Mouse (Mus musculus): ENCODE results near the gene Ccdc155. TPM values are rescaled to one million over a fixed set of nuclear protein-coding genes. Genes with fewer than 3 reads are reported as not detected.

Gene Ccdc155
- polyA plus RNA-seq, 1 experiment from 2014 or later = 0.53 TPM

- peak overlapping the region; percentile 62; the same call in 1 of the 2 replicates for H3K27ac ChIP-seq
- H3K9me3 ChIP-seq = no peaks in the 10 kb centered on the region
- H3K27me3 ChIP-seq = no peaks in the 10 kb centered on the region
- no peak for ATAC-seq (ENCODE audit: insufficient number of reproducible peaks, insufficient read depth, low FRiP score, low TSS enrichment, low read depth)
- no peak overlapping the region for H3K4me3 ChIP-seq
- 0 out of 2 replicates have a peak overlapping the region, but pooled peaks have one; percentile 27 for H3K9ac ChIP-seq
- 39% methylated on average over 11 of the region's 11 CpGs for WGBS
- peaks cover 24% of the 10 kb centered on the region for H3K36me3 ChIP-seq
- H3K4me1 ChIP-seq = peaks cover 29% of the 10 kb centered on the region
- no peak overlapping the region for H3K4me2 ChIP-seq
These were observed 53.4 kb downstream of the Ccdc155 start for GRCm38 (mm10) chr7:45151303-45151702.

DNA sequence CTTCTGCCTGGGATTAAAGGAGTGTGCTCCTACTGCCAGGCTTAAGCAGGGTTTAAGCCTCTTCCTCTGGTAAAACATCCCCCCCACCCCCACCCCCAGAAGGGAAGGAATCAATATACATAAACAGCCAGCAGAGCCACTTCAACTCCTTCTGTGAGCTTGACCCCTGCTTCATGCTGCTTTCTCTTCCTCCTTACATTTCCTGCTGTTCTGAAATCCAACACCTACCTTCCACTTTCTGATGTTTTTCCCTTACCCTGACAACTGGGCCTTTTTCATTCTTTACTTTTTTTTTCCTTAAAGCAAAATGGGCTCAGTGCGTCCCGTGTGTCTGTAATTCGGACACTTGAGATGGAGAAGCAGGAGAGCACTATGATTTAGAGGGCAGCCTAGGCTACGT lies 54.4 kb downstream of the Ccdc155 start:
- Histone ChIP-seq H3K9ac (0 out of 2 replicates have a peak overlapping the region, but pooled peaks have one; percentile 27), H3K36me3 (peaks cover 34% of the 10 kb centered on the region), H3K9me3 (no peaks in the 10 kb centered on the region), H3K4me1 (peaks cover 25% of the 10 kb centered on the region), H3K4me2 (no peak overlapping the region), H3K27me3 (no peaks in the 10 kb centered on the region), H3K4me3 (no peak overlapping the region), H3K27ac (peak overlapping the region; percentile 62; the same call in 1 of the 2 replicates)
- 35% methylated on average over 4 of the region's 4 CpGs for WGBS
- ATAC-seq (ENCODE audit: insufficient number of reproducible peaks, insufficient read depth, low FRiP score, low TSS enrichment, low read depth) = no peak

DNA sequence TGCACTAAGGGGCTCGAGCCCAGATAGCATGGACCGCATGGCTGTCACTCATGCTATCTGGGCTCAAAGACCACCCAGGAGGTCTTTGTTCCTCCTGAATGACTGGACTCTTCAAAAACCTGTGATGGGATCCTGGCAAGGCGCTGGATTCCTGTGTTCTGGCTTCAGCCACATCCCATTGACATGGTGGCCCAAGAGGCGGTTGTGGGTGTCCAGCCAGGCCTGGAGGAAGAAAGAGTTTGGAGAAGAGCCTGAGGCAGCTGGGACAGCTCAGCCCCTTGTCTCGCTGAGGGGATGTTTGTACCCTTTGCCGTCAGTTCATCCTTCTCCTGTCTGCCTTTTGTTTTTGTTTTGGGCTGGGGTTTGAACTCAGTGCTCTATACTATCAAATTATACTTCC lies 55.1 kb downstream of the Ccdc155 start:
- WGBS = 63% methylated on average over 6 of the region's 6 CpGs
- H3K36me3 ChIP-seq = peaks cover 42% of the 10 kb centered on the region
- no peak overlapping the region for H3K27ac ChIP-seq
- H3K27me3 ChIP-seq = no peaks in the 10 kb centered on the region
- H3K4me2 ChIP-seq = no peak overlapping the region
- ATAC-seq (ENCODE audit: insufficient number of reproducible peaks, insufficient read depth, low FRiP score, low TSS enrichment, low read depth) = no peak
- 0 out of 2 replicates have a peak overlapping the region, but pooled peaks have one; percentile 27 for H3K9ac ChIP-seq
- H3K4me1 ChIP-seq = peaks cover 19% of the 10 kb centered on the region
- H3K9me3 ChIP-seq = no peaks in the 10 kb centered on the region
- no peak overlapping the region for H3K4me3 ChIP-seq

- ATAC-seq (ENCODE audit: insufficient number of reproducible peaks, insufficient read depth, low FRiP score, low TSS enrichment, low read depth) = no peak
- no peak overlapping the region for H3K4me3 ChIP-seq
- H3K9me3 ChIP-seq = no peaks in the 10 kb centered on the region
- no peak overlapping the region for H3K4me2 ChIP-seq
- no peak overlapping the region for H3K27ac ChIP-seq
- H3K27me3 ChIP-seq = no peaks in the 10 kb centered on the region
- peaks cover 51% of the 10 kb centered on the region for H3K36me3 ChIP-seq
- H3K9ac ChIP-seq = no peak overlapping the region
- H3K4me1 ChIP-seq = peaks cover 18% of the 10 kb centered on the region
- 69% methylated on average over 4 of the region's 4 CpGs for WGBS
These were observed 56.1 kb downstream of the Ccdc155 start for GRCm38 (mm10) chr7:45148534-45149098.

GRCm38 (mm10) chr7:45147899-45148298 lies 56.8 kb downstream of the Ccdc155 start:
- peaks cover 13% of the 10 kb centered on the region for H3K4me1 ChIP-seq
- H3K9me3 ChIP-seq = no peaks in the 10 kb centered on the region
- no peak overlapping the region for H3K27ac ChIP-seq
- H3K9ac ChIP-seq = no peak overlapping the region
- no peak overlapping the region for H3K4me3 ChIP-seq
- no peak overlapping the region for H3K4me2 ChIP-seq
- peaks cover 58% of the 10 kb centered on the region for H3K36me3 ChIP-seq
- no peak for ATAC-seq (ENCODE audit: insufficient number of reproducible peaks, insufficient read depth, low FRiP score, low TSS enrichment, low read depth)
- WGBS = 94% methylated on average over 11 of the region's 11 CpGs
- H3K27me3 ChIP-seq = no peaks in the 10 kb centered on the region

- Histone ChIP-seq H3K9me3 (no peaks in the 10 kb centered on the region), H3K4me1 (peaks cover 13% of the 10 kb centered on the region), H3K4me3 (no peak overlapping the region), H3K9ac (no peak overlapping the region), H3K27ac (no peak overlapping the region), H3K27me3 (no peaks in the 10 kb centered on the region), H3K4me2 (no peak overlapping the region), H3K36me3 (peaks cover 64% of the 10 kb centered on the region)
- 93% methylated on average over 11 of the region's 11 CpGs for WGBS
- no peak for ATAC-seq (ENCODE audit: insufficient number of reproducible peaks, insufficient read depth, low FRiP score, low TSS enrichment, low read depth)
These were observed 57.4 kb downstream of the Ccdc155 start for GRCm38 (mm10) chr7:45147267-45147666.

GRCm38 (mm10) chr7:45145460-45145859 lies 59.2 kb downstream of the Ccdc155 start:
- peaks cover 76% of the 10 kb centered on the region for H3K36me3 ChIP-seq
- H3K9ac ChIP-seq = no peak overlapping the region
- H3K4me3 ChIP-seq = no peak overlapping the region
- no peak for ATAC-seq (ENCODE audit: insufficient number of reproducible peaks, insufficient read depth, low FRiP score, low TSS enrichment, low read depth)
- H3K4me1 ChIP-seq = peaks cover 2% of the 10 kb centered on the region
- 94% methylated on average over 8 of the region's 8 CpGs for WGBS
- no peaks in the 10 kb centered on the region for H3K9me3 ChIP-seq
- no peak overlapping the region for H3K27ac ChIP-seq
- H3K4me2 ChIP-seq = no peak overlapping the region
- H3K27me3 ChIP-seq = no peaks in the 10 kb centered on the region

GRCm38 (mm10) chr7:45144368-45145174 lies 60.1 kb downstream of the Ccdc155 start:
- WGBS = 87% methylated on average over 13 of the region's 13 CpGs

GRCm38 (mm10) chr7:45141914-45142313 lies 62.8 kb downstream of the Ccdc155 start:
- H3K27me3 ChIP-seq = no peaks in the 10 kb centered on the region
- H3K9me3 ChIP-seq = no peaks in the 10 kb centered on the region
- no peak overlapping the region for H3K4me2 ChIP-seq
- H3K36me3 ChIP-seq = peaks cover 62% of the 10 kb centered on the region
- no peak overlapping the region for H3K4me3 ChIP-seq
- H3K9ac ChIP-seq = peak overlapping the region; percentile 27; the same call in 1 of the 2 replicates
- H3K4me1 ChIP-seq = no peaks in the 10 kb centered on the region
- WGBS = 91% methylated on average over 5 of the region's 5 CpGs
- no peak overlapping the region for H3K27ac ChIP-seq
- no peak for ATAC-seq (ENCODE audit: insufficient number of reproducible peaks, insufficient read depth, low FRiP score, low TSS enrichment, low read depth)

More at GRCm38 (mm10) chr7:45144368-45145174, 60.1 kb downstream of the Ccdc155 start:
- Histone ChIP-seq H3K36me3 (peaks cover 80% of the 10 kb centered on the region), H3K4me2 (no peak overlapping the region), H3K9ac (no peak overlapping the region), H3K27me3 (no peaks in the 10 kb centered on the region), H3K9me3 (no peaks in the 10 kb centered on the region), H3K4me1 (no peaks in the 10 kb centered on the region), H3K4me3 (no peak overlapping the region), H3K27ac (no peak overlapping the region)
- no peak for ATAC-seq (ENCODE audit: insufficient number of reproducible peaks, insufficient read depth, low FRiP score, low TSS enrichment, low read depth)

GRCm38 (mm10) chr7:45141319-45141718 lies 63.4 kb downstream of the Ccdc155 start:
- no peaks in the 10 kb centered on the region for H3K4me1 ChIP-seq
- H3K27ac ChIP-seq = no peak overlapping the region
- no peaks in the 10 kb centered on the region for H3K9me3 ChIP-seq
- no peaks in the 10 kb centered on the region for H3K27me3 ChIP-seq
- 87% methylated on average over 3 of the region's 3 CpGs for WGBS
- H3K4me3 ChIP-seq = no peak overlapping the region
- H3K36me3 ChIP-seq = peaks cover 56% of the 10 kb centered on the region
- no peak overlapping the region for H3K4me2 ChIP-seq
- no peak overlapping the region for H3K9ac ChIP-seq
- ATAC-seq (ENCODE audit: insufficient number of reproducible peaks, insufficient read depth, low FRiP score, low TSS enrichment, low read depth) = no peak

- peaks cover 7% of the 10 kb centered on the region; the same call in 1 of the 2 replicates for H3K27me3 ChIP-seq
- WGBS = 70% methylated on average over 8 of the region's 8 CpGs
- no peaks in the 10 kb centered on the region for H3K9me3 ChIP-seq
- H3K4me1 ChIP-seq = peaks cover 7% of the 10 kb centered on the region
- H3K27ac ChIP-seq = no peak overlapping the region
- no peak overlapping the region for H3K4me3 ChIP-seq
- no peak for ATAC-seq (ENCODE audit: insufficient number of reproducible peaks, insufficient read depth, low FRiP score, low TSS enrichment, low read depth)
- H3K36me3 ChIP-seq = peaks cover 44% of the 10 kb centered on the region
- H3K4me2 ChIP-seq = no peak overlapping the region
- H3K9ac ChIP-seq = no peak overlapping the region
These were observed 64.6 kb downstream of the Ccdc155 start for GRCm38 (mm10) chr7:45139904-45140723.
